Mouse (Mus musculus): Measurements from ENCODE around the gene Rnf126.
A peak's percentile ranks its signal among the peaks of the same experiment; 100 is the strongest.

Rnf126 gene

GRCm38 (mm10) chr10:79766508-79767325 is at the start of gene Rnf126:
Gene Rnf126 (minus strand): TSS chr10:79766952.
- DNase-seq: peak; percentile 100

- DNase-seq: no peak
Measured at GRCm38 (mm10) chr10:79815671-79816494, 49.1 kb upstream of the Rnf126 start.

DNA sequence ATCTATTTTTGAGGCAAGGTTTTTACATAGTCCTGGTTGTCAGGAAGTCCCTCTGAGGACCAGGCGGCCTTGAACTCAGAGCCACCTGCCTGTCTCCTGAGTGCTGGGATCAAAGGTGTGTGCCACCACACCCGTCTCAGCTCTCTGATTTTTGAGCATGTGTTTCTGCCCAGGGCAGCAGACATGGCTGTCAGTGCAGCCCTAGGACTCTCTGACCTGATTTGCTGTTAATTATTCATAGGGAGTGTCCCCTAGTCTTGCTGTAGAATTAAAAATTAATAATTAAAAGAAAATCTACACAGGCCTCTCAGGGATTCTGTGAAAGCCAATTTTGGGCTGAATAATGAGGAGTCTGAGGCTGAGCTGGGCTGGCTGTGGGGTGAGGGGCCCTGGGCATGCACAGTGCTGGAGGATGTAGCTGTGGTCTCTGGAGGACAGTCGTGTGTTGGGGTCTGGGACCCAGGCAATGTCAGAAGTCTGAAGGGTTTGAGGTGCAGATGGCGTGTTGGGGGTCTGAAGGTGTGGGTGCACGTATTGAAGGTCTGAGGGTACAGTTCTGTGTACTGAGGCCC is 47.6 kb upstream of the Rnf126 start:
- no peak for DNase-seq

DNA sequence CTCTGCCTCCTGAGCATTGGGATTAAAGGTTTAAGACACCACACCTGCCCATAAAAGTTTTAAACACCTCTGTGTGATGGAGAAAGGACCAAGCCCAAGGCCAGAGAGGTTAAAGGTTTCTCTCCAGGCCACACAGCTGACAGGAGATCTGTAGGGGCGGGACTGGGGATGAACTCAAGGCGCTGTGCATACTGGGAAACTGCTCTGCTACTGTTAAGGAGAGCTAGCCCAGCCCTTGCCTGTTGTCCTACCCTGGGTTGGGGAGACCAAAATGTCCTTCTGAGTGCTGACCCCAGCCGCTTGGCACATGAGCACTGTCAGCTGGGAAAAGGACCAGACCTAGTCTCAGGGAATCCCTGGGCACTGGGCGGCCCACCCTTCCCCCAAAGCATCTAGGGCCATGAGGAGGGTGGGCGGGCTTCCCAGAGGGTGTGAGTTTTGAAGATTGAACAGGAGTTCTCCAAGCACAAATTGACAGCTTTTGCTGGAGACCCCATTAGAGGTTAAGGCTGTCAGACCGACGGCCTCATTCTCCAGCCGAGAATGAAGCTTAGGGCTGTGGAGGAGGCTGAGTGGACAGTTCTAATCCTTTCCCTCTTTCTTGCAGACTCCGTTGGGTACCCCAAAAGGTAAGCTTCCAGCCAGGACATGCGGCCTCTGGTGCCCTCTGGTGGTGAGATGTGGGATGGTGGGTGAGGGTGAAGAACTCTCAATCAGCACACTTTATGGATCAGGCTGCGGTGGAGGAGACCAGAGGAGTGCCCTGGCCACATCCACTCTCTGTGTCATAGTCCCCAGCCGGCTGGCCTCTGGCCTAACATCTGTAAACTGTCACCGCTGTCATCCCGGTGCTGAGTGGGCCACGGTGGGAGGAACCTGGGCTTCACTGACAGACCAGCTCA is 45.2 kb upstream of the Rnf126 start:
- DNase-seq: peak; percentile 66 to 86

- no peak for DNase-seq
Measured at GRCm38 (mm10) chr10:79808728-79809127, 42.0 kb upstream of the Rnf126 start.

DNA sequence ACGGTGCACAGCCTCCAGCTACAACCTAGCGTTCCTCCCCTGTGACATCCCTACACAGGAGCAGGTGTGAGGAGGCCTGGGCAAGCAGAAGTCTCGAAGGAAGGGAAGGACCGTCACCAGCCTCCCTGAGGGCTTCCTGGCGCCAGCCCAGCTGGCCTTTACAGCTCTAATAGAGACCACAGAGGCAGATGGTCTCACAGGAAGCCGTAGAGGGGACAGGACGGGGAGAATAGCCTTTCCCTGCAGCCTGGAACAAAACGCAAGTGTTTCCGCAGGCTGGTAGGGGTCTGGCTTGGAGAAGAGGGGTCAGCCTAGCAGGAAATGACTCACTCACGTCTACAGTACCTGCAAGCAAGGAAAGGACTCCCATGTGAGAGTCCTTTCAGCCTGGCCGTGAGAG is 41.1 kb upstream of the Rnf126 start:
- DNase-seq: no peak

GRCm38 (mm10) chr10:79806972-79807371 is 40.2 kb upstream of the Rnf126 start:
- no peak for DNase-seq

GRCm38 (mm10) chr10:79806331-79806730 is 39.6 kb upstream of the Rnf126 start:
- no peak for DNase-seq

DNA sequence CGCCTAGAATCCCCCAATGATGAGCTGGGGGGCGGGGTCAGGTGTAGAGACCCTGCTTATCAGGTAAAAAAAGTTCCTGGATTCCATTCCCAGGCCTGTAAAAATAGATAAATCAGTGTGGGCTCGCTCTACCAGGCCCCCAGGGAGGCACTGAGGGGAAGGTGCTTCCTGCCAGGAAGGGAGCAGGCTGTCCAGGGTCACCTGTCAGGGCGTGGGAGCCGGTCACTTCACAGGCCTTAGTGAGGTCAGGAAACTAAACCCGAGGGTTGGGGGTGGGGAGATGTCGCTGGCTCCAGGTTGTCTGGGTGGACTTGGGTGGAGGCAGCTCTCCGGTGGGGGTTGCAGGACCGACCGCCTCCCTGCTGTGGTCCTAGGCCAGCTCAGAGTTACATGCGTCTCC is 38.9 kb upstream of the Rnf126 start:
- DNase-seq: no peak

DNA sequence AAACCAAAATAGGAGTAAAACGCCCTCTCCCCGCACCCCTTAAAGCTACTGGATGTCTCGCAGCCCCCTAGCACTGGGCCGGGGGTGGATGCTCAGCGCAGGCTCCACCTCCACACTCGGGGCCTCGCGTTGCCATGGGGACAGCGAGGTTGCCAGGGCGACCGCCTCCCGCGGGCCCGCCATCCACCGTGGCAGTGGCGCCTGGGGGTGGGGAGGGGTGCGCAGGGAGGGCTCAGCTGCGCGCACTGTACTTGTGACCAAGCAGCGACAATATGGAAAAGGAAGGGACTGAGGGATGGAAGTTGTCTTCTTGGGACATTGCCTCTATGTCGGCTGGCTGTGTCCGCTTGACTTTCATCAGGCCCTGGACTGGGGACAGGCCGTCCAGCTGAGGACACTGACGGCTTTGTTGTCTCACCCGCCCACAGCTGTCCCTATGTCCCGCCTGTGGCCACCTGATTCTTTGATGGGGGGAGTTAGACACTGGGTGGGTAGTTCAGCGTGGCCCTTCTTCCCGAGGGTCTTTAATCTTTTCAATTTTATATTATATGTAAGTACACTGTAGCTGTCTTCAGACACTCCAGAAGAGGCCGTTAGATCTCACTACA is 37.1 kb upstream of the Rnf126 start:
- no peak for DNase-seq

DNA sequence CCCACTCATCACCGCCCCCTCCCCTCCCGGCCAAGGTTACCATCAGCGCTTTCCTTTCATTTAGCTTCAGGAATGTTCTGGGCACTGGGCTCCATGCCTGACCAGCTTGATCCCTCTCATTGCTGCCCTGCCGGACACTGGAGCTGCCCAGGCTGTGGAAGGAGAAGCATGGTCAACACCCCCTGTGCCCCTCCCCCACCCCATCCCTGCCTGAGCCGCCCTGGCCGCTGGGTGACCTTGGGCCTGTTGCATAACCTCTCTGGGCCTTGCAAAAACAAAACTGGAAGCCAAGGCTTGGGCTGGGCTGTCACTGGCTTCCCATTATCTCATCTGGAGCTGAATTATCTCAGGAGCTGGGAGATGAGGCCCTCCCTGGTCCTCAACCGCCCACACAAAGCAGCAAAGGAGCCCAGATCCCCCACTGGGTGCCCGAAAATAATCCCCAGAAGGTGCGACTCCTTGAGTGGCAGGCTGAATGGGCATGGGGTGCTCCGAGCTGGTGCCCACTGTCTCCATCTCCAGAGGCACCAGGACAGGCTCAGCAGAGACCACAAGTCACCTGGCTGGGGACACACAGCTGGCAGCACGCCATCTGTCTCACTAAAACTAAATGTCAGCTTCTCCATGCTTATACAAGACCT is 35.7 kb upstream of the Rnf126 start:
- no peak for DNase-seq

GRCm38 (mm10) chr10:79801837-79802236 is 35.1 kb upstream of the Rnf126 start:
- DNase-seq: no peak

- no peak for DNase-seq
Measured at GRCm38 (mm10) chr10:79800508-79800907, 33.8 kb upstream of the Rnf126 start.

GRCm38 (mm10) chr10:79798289-79798928 is 31.7 kb upstream of the Rnf126 start:
- peak; percentile 43 to 44 for DNase-seq

GRCm38 (mm10) chr10:79797326-79797725 is 30.6 kb upstream of the Rnf126 start:
- DNase-seq: no peak

DNA sequence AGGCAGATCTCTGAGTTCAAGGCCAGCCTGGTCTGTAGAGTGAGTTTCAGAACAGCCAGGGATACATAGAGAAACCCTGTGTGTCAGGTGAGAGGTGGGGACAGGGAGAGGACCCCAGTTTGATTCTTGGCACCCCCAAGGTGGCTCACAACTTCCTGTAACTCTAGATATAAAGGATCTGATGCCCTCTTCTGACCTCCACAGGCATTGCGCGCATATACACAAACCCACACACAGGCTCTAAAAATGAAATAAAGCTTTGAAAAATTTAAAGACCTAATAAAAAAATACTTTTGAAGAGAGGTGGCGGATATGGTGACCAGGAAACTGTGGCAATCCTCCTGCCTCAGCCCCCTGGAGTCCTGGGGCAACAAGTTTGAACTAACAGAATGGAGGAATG is 29.2 kb upstream of the Rnf126 start:
- DNase-seq: no peak

DNA sequence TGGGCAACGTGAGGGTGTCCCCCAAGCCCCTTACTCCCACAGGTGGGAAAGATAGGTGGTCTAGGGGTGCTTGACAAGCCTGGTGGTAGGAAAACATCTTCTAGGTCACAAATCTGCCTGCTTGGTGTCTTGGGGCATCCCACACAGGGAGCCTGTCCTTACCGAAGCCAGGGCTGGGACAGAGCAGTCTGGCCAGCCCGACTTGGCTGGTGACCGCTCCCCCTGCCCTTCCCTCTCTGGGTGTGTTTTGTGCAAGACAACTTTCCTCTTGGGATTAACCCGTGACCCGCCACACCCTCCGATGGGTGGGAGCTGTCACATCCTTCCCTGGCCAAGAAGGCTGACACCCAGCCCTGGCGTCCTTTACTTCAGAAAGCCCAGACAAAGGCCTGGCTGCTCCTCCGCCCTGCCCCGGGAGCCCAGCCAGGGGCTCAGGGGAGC is 27.8 kb upstream of the Rnf126 start:
- no peak for DNase-seq

DNA sequence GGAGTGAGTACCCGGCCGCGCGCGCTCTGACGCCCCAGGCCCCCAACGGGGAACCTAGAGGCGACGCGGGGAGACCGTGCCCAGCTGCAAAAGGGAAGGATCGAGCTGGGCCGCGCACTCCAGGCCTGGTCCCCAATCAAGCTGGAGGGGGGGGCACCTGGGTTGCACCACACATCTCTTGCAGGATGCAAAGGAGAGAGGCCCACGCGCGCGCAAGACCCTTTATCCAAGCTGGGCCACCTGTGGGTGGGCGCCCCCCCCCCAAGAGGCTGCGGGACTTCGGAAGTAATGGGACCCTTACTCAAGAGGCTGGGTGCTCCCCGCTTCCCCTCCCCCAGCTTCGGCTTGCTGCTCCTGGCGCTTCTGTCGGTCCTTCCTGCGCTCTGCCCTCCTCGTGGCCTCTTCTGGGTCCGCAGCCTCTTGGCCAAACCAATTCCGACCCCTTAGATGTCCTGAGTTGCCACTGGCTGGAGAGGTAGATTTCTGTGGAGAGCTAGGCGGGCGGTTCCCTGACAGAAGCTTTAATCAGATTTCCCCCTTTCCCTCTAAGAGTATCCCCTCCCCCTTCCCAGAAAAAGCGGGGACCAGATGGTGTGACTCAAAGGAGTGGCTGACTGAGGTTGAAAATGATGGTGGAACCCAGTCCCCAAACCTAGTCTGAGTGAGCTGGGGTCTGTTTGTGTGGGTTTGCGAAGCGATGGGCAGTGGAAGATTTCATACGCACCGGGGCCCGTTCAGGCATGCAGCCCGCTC is 27.2 kb upstream of the Rnf126 start:
- DNase-seq: no peak

DNA sequence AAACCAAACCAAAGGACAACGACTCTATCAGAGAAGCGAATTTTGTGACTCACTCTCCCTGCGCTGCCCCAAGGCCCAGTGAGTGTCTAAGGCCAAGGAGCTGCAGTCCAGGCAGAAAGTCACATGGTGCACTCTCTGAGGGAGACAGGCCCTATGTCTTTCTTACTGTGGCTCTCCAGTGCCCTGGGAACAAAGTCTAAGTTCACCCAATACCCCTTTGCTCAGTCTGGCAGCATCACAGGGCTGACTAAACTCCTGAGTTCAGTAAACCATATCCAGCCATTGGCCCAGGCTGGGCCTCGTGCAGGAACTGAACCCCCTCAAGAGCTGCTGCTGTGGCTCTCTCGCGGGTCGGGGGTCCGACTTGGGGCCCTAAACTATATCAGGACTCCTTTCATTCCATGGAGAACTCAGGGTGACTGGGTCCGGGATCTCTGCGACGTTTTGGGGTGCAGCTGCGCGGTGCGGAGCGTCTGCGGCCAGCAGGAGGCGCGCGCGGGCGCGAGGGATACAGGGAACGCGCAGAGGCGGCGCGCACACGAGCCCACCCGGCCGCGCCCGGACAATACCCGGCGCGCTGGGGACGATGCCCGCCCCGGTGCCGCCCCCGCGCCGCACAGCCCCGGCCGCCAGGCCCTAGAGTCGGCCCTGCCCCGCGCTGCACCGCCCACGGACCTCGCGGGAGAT is 26.4 kb upstream of the Rnf126 start, which contains the start of gene Palm:
Gene Palm (plus strand): TSS at position 522 of the 687 bp plus-strand sequence.
- DNase-seq: peak; percentile 47 to 85

Data from spleen, adult 18-20 months (tissue).